Mouse (Mus musculus): ENCODE data around the gene Borcs7. TPM values are rescaled to one million over a fixed set of nuclear protein-coding genes. Genes with fewer than 3 reads are reported as not detected.

The Borcs7 gene
- polyA plus RNA-seq, 1 experiment from 2014 or later: 14.3 TPM

DNA sequence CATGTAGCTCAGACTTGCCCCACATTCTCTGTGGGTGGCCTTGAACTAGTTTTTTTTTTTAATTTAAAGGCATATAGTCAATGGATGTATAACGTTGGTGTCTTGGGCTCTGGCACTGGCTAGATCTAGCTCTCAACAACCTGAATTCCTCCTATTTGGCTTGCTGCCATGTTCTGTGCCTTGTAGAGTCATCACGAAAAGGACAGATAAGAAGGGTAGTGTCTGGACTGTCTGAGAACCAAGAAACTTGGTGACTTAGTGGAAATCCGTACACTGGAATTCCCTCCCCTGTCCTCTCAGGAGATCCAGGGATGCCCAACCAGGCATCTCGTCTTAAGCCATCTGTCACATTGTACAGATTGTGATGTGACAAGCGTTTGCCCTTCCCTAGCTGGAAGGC, 36.5 kb upstream of the Borcs7 start:
- 88% methylated on average over 5 of the region's 5 CpGs for WGBS

DNA sequence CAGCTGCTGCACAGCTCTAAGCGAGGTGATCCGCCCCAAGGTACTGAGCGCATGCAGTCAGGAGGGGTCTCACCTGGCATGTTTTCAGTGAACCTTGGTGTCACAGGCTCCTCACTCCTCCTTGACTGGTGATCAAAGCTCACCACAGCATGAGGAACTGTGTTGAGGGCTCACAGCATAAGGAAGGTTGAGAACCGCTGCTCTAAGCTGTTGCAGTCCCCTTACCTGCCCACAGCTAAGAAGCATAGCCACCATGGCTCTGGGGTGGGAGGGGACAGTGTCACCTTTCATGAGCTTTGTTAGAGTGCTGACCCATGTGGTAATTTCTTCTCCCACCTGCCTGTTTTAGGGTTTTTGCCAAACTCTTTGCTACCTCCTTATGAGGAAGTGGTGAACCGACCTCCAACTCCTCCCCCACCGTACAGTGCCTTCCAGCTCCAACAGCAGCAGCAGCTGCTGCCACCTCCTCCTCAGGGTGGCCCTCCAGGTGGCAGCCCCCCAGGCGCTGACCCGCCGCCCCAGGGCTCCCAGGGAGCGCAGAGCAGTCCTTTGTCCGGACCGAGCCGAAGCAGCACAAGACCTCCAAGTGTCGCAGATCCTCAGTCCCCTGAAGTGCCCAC, 36.0 kb upstream of the Borcs7 start:
- Histone ChIP-seq H3K4me2 (no peak overlapping the region), H3K9ac (no peak overlapping the region), H3K36me3 (ENCODE audit: poor library complexity, severe bottlenecking) (peaks cover 64% of the 10 kb centered on the region), H3K27ac (no peak overlapping the region), H3K4me1 (no peaks in the 10 kb centered on the region), H3K27me3 (no peaks in the 10 kb centered on the region), H3K4me3 (no peak overlapping the region), H3K9me3 (replicated peaks) (no peaks in the 10 kb centered on the region)
- no peak for ATAC-seq
- 92% methylated on average over 14 of the region's 14 CpGs for WGBS

More for the DNA sequence above, 36.5 kb upstream of the Borcs7 start:
- Histone ChIP-seq H3K9ac (no peak overlapping the region), H3K27ac (no peak overlapping the region), H3K4me3 (no peak overlapping the region), H3K9me3 (replicated peaks) (no peaks in the 10 kb centered on the region), H3K4me1 (no peaks in the 10 kb centered on the region), H3K27me3 (no peaks in the 10 kb centered on the region), H3K36me3 (ENCODE audit: poor library complexity, severe bottlenecking) (peaks cover 69% of the 10 kb centered on the region), H3K4me2 (no peak overlapping the region)
- no peak for ATAC-seq

DNA sequence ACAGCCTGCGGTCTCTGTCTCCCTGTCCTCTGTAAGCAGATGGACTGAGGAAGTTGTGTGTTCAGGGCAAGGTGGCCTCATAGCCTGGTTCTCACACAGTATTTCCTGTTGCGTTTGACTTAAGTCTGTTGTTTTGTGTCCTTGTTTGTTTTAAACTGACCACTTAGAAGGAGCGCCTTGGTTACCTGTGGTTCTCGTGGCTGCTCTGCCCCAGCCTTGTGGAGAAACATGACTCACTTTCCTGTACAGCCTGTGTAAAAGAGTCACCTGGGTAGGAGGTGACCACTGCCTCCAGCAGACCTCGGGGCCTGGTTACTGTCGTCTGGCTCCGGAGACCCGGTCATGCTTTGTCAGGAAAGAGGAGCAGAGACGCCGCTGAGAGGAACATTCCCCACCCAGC, 34.1 kb upstream of the Borcs7 start:
- Histone ChIP-seq H3K9ac (no peak overlapping the region), H3K4me2 (no peak overlapping the region), H3K27ac (no peak overlapping the region), H3K4me1 (no peaks in the 10 kb centered on the region), H3K4me3 (no peak overlapping the region), H3K27me3 (no peaks in the 10 kb centered on the region), H3K36me3 (ENCODE audit: poor library complexity, severe bottlenecking) (peaks cover 59% of the 10 kb centered on the region), H3K9me3 (replicated peaks) (no peaks in the 10 kb centered on the region)
- no peak for ATAC-seq
- 95% methylated on average over 10 of the region's 10 CpGs for WGBS

DNA sequence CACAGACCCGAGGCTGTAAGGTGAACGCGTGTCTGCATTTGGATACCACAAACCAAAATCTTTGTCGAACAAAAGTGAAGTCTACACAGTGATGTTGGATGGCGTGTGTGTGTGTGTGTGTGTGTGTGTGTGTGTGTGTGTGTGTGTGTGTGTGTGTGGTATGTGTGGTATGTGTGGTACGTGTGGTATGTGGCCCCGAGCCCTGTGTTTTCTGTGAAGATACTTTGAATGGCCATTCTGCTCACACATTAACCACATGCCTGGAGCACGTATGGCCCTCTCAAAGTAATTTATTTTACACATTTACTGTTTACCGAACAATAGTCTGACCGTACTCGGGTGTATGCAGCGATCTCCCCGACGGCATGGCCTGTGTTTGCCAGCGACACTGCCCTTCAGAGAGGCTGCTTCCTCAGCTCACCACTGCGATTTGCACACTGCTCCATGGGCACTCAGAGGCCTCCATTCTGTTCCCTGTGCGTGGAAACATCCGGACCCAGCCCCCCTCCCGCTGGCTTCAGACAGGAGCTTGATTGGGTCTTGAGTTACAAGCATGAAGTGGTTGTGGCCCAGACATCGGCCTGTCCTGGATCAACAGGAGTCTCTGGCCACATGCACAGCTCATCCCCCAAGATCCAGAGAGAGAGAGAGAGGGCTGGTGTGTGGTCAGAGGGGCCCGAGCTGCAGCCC, 33.4 kb upstream of the Borcs7 start:
- H3K36me3 ChIP-seq (ENCODE audit: poor library complexity, severe bottlenecking): peaks cover 59% of the 10 kb centered on the region

DNA sequence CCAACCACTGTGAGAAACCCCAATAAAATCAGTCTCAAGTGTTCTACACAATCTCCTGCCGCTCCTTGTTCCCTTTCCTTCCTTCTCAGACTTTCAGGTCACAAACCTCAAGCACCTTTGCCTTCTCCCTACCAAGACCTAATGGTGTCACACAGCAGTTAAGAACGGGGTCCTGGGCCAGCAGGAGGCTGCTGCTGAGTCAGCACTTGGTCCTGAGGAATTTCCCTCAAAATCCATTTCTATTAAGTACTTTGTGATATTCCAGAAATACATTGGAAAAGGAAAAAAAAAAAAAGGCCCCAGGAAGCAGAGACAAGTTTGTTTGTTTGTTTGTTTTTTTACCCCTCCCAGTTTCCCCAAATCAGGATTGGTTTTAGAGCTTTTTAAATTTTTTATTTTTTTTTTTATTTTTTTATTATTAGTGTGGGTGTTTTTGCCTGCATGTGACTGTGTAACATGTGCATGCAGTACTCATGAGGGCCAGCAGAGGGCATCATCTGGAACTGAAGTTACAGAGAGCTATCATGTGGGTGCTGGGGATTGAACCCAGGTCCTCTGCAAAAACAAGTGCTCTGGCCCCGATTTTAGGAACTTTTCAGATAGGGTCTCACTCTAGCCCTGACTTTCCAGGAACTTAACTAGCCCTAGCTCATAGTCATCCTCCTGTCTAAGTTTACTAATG, 32.2 kb upstream of the Borcs7 start:
- no peaks in the 10 kb centered on the region for H3K27me3 ChIP-seq
- H3K36me3 ChIP-seq (ENCODE audit: poor library complexity, severe bottlenecking): peaks cover 51% of the 10 kb centered on the region
- ATAC-seq: no peak
- H3K4me1 ChIP-seq: no peaks in the 10 kb centered on the region
- no peak overlapping the region for H3K27ac ChIP-seq
- H3K9me3 ChIP-seq (replicated peaks): no peaks in the 10 kb centered on the region
- 91% methylated on average over 3 of the region's 3 CpGs for WGBS
- no peak overlapping the region for H3K4me3 ChIP-seq
- no peak overlapping the region for H3K9ac ChIP-seq
- H3K4me2 ChIP-seq: no peak overlapping the region

More for the DNA sequence above, 33.4 kb upstream of the Borcs7 start:
- no peak overlapping the region for H3K4me3 ChIP-seq
- no peaks in the 10 kb centered on the region for H3K9me3 ChIP-seq (replicated peaks)
- WGBS: 97% methylated on average over 20 of the region's 21 CpGs
- no peak overlapping the region for H3K27ac ChIP-seq
- no peak overlapping the region for H3K9ac ChIP-seq
- H3K4me1 ChIP-seq: no peaks in the 10 kb centered on the region
- H3K27me3 ChIP-seq: no peaks in the 10 kb centered on the region
- no peak for ATAC-seq
- no peak overlapping the region for H3K4me2 ChIP-seq

DNA sequence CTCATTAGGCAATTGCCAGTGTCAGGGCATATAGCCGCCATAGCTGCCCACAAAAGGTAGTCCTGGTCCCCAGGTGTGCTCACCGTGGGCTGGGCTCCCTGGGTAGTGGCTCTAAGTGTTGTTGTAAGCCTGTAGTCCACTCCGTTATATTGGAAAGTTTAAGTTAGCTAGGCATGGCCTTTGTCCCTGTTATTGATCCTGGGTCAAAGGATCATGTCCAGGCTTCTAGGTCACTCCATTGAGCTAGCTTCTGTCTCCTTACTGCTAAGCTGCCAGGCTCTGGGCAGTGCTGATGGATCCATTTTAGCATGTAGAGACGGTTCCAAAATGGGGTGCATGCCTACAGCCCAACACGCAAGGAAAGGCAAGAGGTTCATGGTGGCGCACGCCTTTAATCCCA, 31.4 kb upstream of the Borcs7 start:
- ATAC-seq: no peak
- peaks cover 45% of the 10 kb centered on the region for H3K36me3 ChIP-seq (ENCODE audit: poor library complexity, severe bottlenecking)
- no peaks in the 10 kb centered on the region for H3K27me3 ChIP-seq
- H3K9ac ChIP-seq: no peak overlapping the region
- no peaks in the 10 kb centered on the region for H3K9me3 ChIP-seq (replicated peaks)
- H3K27ac ChIP-seq: no peak overlapping the region
- no peaks in the 10 kb centered on the region for H3K4me1 ChIP-seq
- WGBS: 96% methylated on average over 7 of the region's 7 CpGs
- H3K4me2 ChIP-seq: no peak overlapping the region
- H3K4me3 ChIP-seq: no peak overlapping the region

DNA sequence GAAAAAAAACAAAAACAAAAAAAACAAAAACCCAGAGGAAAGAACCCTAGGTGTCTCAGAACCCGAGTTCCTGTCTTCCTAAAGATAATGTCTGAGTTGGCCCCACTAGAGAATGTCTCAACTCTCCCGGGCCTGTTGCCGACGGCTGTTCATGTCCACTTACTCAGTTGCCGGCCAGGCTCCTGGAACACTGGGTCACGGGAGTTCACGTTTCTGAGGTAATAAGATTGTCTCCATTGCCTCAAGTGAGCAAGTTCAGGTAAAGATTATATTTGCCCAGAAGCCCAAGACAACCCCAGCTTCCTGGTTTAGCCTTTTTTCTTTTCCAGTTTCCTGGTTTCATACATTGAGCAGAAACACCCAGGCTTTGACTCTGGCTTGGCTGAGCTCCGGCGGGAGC, 30.9 kb upstream of the Borcs7 start:
- Histone ChIP-seq H3K36me3 (ENCODE audit: poor library complexity, severe bottlenecking) (peaks cover 40% of the 10 kb centered on the region), H3K9me3 (replicated peaks) (no peaks in the 10 kb centered on the region), H3K9ac (no peak overlapping the region), H3K4me2 (no peak overlapping the region), H3K4me3 (no peak overlapping the region), H3K27me3 (no peaks in the 10 kb centered on the region), H3K27ac (no peak overlapping the region), H3K4me1 (no peaks in the 10 kb centered on the region)
- ATAC-seq: no peak
- WGBS: 90% methylated on average over 9 of the region's 9 CpGs

DNA sequence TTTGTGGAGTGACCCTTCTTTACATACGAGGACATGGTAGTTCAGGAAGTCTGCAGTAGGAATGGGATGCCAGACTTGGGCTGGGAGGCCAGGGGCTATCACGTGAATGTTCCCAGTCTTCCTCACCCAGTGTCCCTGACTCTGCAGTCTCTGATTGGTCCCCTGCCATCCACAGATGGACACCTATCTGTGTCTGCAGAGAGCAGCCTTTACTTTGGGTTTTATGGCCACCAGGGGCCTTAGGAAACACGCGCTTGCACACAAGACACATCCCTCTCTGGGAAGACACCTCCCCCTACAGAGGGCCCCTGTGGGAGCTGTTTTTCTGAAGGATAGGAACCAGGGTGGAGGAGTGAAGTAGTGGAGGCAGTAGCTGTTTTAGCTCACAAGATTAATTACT, 28.2 kb upstream of the Borcs7 start:
- Histone ChIP-seq H3K4me2 (no peak overlapping the region), H3K9me3 (replicated peaks) (no peaks in the 10 kb centered on the region)
- 70% methylated on average over 4 of the region's 4 CpGs for WGBS

DNA sequence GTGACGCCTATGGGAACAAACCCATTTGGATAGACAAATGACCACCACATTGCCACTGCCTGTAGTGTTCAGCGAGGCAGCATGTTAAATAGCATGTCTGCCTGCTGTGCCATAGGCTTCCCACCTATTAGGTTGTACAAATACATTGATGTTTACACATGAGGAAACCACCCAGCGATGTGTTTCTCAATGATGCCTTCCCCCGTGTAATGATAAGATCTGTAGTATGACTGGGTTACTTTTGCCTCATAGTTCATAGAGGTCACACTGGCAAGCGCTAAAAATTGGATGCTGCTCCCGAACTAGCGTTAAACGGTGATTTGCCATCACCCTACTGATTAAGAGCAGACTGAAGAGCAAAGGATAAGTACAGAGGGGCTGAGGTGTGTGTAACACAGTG, 27.5 kb upstream of the Borcs7 start:
- Histone ChIP-seq H3K4me1 (peaks cover 10% of the 10 kb centered on the region), H3K4me3 (no peak overlapping the region), H3K4me2 (no peak overlapping the region), H3K9ac (no peak overlapping the region), H3K9me3 (replicated peaks) (no peaks in the 10 kb centered on the region), H3K36me3 (ENCODE audit: poor library complexity, severe bottlenecking) (peaks cover 6% of the 10 kb centered on the region), H3K27ac (no peak overlapping the region), H3K27me3 (no peaks in the 10 kb centered on the region)
- ATAC-seq: no peak
- 91% methylated on average over 8 of the region's 8 CpGs for WGBS

More for the DNA sequence above, 28.2 kb upstream of the Borcs7 start:
- peaks cover 10% of the 10 kb centered on the region for H3K4me1 ChIP-seq
- no peak overlapping the region for H3K9ac ChIP-seq
- H3K27ac ChIP-seq: no peak overlapping the region
- ATAC-seq: no peak
- peaks cover 13% of the 10 kb centered on the region for H3K36me3 ChIP-seq (ENCODE audit: poor library complexity, severe bottlenecking)
- H3K27me3 ChIP-seq: no peaks in the 10 kb centered on the region
- no peak overlapping the region for H3K4me3 ChIP-seq

DNA sequence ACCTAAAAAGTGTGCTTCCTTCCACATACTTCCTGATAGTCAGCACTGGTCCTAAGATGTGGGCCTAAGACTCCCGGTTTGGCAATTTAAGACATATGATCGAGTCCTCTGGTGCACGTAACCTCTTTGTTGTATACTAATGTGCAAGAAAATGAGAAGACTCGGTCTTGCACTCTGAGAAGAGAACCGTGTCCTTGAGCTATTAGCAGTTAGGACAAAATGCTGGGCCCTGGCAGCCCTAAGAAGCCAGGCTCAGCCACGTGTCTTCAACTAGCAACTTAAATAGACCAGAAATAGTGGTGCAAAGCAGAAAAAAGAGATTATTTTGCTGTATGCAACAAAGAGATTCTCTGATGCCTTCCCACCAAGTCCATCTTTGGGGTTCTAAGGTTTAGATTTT, 26.9 kb upstream of the Borcs7 start:
- Histone ChIP-seq H3K27me3 (no peaks in the 10 kb centered on the region), H3K4me3 (no peak overlapping the region), H3K4me1 (peaks cover 10% of the 10 kb centered on the region), H3K9ac (no peak overlapping the region), H3K36me3 (ENCODE audit: poor library complexity, severe bottlenecking) (0 out of 2 replicates have a peak, but pooled peaks cover 1% of the 10 kb centered on the region), H3K9me3 (replicated peaks) (no peaks in the 10 kb centered on the region), H3K4me2 (no peak overlapping the region), H3K27ac (no peak overlapping the region)
- 86% methylated on average over 6 of the region's 6 CpGs for WGBS
- ATAC-seq: no peak

DNA sequence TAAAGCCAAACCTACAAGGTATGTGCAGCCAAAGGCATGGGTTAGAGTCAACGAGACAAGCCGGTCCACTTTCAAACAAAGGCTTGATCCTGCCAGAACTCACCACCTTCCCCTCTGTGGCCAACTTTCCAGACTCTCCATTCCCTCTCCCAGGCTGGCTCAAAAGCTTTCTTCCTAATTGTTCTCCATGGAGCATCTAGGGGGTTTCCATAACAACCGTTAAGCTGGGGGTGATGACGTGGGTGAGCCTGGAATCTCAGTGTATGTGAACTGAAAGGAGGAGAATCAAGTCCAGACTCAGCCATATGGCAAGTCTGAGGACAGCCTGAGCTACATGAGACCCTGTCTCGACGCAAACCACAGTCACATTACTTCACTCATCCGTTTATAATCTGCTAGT, 24.2 kb upstream of the Borcs7 start:
- Histone ChIP-seq H3K27me3 (no peaks in the 10 kb centered on the region), H3K4me1 (peaks cover 10% of the 10 kb centered on the region), H3K36me3 (ENCODE audit: poor library complexity, severe bottlenecking) (no peaks in the 10 kb centered on the region), H3K27ac (no peak overlapping the region), H3K4me3 (no peak overlapping the region), H3K4me2 (no peak overlapping the region), H3K9ac (no peak overlapping the region), H3K9me3 (replicated peaks) (no peaks in the 10 kb centered on the region)
- 46% methylated on average over 7 of the region's 7 CpGs for WGBS
- no peak for ATAC-seq

DNA sequence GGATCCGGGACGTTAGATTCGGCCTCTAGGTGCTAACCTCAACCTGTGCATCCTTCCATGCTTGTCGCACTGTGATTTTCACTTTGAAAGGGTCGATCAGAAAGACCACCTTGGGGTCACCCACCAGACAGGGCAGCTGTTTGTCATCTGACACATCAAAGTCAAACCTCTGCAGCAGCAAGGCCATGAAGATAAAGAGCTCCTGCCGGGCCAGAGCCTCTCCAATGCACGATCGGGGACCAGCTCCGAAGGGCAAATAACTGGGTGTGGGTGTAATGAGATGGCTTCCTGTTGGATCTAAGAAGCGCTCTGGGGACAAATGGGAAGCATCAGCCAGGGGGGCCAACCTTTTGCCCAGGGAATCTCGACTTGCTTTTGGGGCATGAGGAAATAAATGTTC, 22.4 kb upstream of the Borcs7 start:
- Histone ChIP-seq H3K27ac (no peak overlapping the region), H3K4me1 (peaks cover 10% of the 10 kb centered on the region), H3K27me3 (0 out of 2 replicates have a peak, but pooled peaks cover 5% of the 10 kb centered on the region), H3K36me3 (ENCODE audit: poor library complexity, severe bottlenecking) (no peaks in the 10 kb centered on the region), H3K9ac (no peak overlapping the region), H3K4me2 (no peak overlapping the region), H3K9me3 (replicated peaks) (no peaks in the 10 kb centered on the region), H3K4me3 (no peak overlapping the region)
- WGBS: 73% methylated on average over 11 of the region's 11 CpGs
- ATAC-seq: no peak
